Mouse (Mus musculus): Measurements from ENCODE around the gene Cyp2c55. TPM values are rescaled to one million over a fixed set of nuclear protein-coding genes. Genes with fewer than 3 reads are reported as not detected.

Gene Cyp2c55
- total RNA-seq (2023), result not detected

GRCm38 (mm10) chr19:39006715-39007114 lies at the start of gene Cyp2c55:
Cyp2c55 (plus strand) TSS chr19:39007019.

GRCm38 (mm10) chr19:39060719-39061118 lies 53.9 kb downstream of the Cyp2c55 start, which contains the start of gene Cyp2c65:
Cyp2c65 (plus strand) TSS chr19:39061015.

Other genes with a start within 250 kb of the Cyp2c55 start
- gene Noc3l, start 187.8 kb upstream of the Cyp2c55 start, total RNA-seq (2023), result 1 to 10 TPM; 3.3 to 3.8 TPM
- 1 to 10 TPM; 1.1 to 1.5 TPM for gene Tbc1d12, start 170.4 kb upstream of the Cyp2c55 start, total RNA-seq (2023)
- 10 to 100 TPM; 30.5 to 34.4 TPM for gene Hells, start 76.1 kb upstream of the Cyp2c55 start, total RNA-seq (2023)
- not detected for gene Cyp2c65, start 54.0 kb downstream of the Cyp2c55 start, total RNA-seq (2023)
- not detected for gene Cyp2c66, start 106.9 kb downstream of the Cyp2c55 start, total RNA-seq (2023)

All from neutrophil, adult 59 days (primary cell).